Mouse (Mus musculus): ENCODE data around the gene Zfp367. TPM values are rescaled to one million over a fixed set of nuclear protein-coding genes. Genes with fewer than 3 reads are reported as not detected.

The Zfp367 gene
- polyA plus RNA-seq, 1 experiment from 2014 or later, result 10.8 TPM

DNA sequence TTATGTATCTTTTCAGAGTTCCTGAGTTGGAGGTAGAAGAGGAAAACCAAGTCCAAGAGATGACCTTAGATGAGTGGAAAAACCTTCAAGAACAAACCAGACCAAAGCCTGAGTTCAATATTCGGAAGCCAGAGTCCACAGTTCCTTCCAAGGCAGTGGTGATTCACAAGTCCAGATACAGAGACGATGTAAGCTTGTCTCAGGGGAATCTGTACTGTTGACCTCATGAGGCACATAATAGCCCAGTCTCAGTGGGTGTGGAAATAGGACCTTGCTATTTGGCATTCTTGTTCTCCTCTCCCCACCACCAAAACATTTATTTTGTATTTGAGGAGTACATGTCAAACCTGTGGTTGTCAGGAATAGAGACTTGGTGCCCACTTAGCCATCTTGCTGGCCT lies 29.1 kb upstream of the Zfp367 start:
- ATAC-seq, result no peak
- no peaks in the 10 kb centered on the region for H3K4me1 ChIP-seq (replicated peaks; ENCODE audit: control insufficient read depth, insufficient read depth, low read length)
- no peak overlapping the region for H3K27ac ChIP-seq (ENCODE audit: low read length)
- no peak overlapping the region for H3K4me3 ChIP-seq (replicated peaks; ENCODE audit: low read length)
- no peaks in the 10 kb centered on the region for H3K27me3 ChIP-seq (replicated peaks; ENCODE audit: control insufficient read depth, insufficient read depth, low read length)
- no peak overlapping the region for H3K9ac ChIP-seq (replicated peaks; ENCODE audit: low read depth, low read length)
- no peaks in the 10 kb centered on the region for H3K36me3 ChIP-seq (ENCODE audit: control insufficient read depth, insufficient read depth)
- H3K9me3 ChIP-seq (ENCODE audit: control insufficient read depth, low read length), result no peaks in the 10 kb centered on the region
- 86% methylated on average over 2 of the region's 2 CpGs for WGBS
- no peak overlapping the region for H3K4me2 ChIP-seq (ENCODE audit: low read length)

DNA sequence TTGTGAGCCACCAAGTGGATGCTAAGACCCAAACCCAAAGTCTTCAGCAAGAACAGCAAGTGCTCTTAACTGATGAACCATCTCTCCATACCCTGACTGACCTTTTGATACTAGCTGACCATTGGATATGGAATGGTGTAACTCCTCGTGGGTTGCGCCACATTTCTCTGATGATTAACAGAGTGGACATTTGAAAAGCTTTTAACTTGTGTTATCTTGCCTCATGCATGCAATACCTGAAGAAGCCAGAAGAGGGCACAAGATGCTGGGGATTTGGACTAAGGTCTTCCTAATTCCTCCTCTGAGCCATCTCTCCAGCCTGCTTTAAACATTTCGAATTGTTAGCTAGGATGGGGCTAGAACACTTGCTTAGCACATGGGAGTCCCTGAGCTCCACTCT lies 27.9 kb upstream of the Zfp367 start:
- no peak overlapping the region for H3K4me3 ChIP-seq (replicated peaks; ENCODE audit: low read length)
- H3K36me3 ChIP-seq (ENCODE audit: control insufficient read depth, insufficient read depth), result no peaks in the 10 kb centered on the region
- no peak overlapping the region for H3K9ac ChIP-seq (replicated peaks; ENCODE audit: low read depth, low read length)
- H3K9me3 ChIP-seq (ENCODE audit: control insufficient read depth, low read length), result no peaks in the 10 kb centered on the region
- ATAC-seq, result no peak
- no peaks in the 10 kb centered on the region for H3K27me3 ChIP-seq (replicated peaks; ENCODE audit: control insufficient read depth, insufficient read depth, low read length)
- WGBS, result 83% methylated on average over 3 of the region's 3 CpGs
- H3K4me1 ChIP-seq (replicated peaks; ENCODE audit: control insufficient read depth, insufficient read depth, low read length), result no peaks in the 10 kb centered on the region
- no peak overlapping the region for H3K27ac ChIP-seq (ENCODE audit: low read length)
- H3K4me2 ChIP-seq (ENCODE audit: low read length), result no peak overlapping the region

GRCm38 (mm10) chr13:64180300-64180699 lies 27.3 kb upstream of the Zfp367 start:
- no peaks in the 10 kb centered on the region for H3K36me3 ChIP-seq (ENCODE audit: control insufficient read depth, insufficient read depth)

GRCm38 (mm10) chr13:64178746-64179652 lies 26.0 kb upstream of the Zfp367 start:
- no peak overlapping the region for H3K4me2 ChIP-seq (ENCODE audit: low read length)
- peak; percentile 58 for ATAC-seq
- no peaks in the 10 kb centered on the region for H3K4me1 ChIP-seq (replicated peaks; ENCODE audit: control insufficient read depth, insufficient read depth, low read length)
- H3K27ac ChIP-seq (ENCODE audit: low read length), result no peak overlapping the region
- no peaks in the 10 kb centered on the region for H3K36me3 ChIP-seq (ENCODE audit: control insufficient read depth, insufficient read depth)
- H3K4me3 ChIP-seq (replicated peaks; ENCODE audit: low read length), result no peak overlapping the region
- H3K27me3 ChIP-seq (replicated peaks; ENCODE audit: control insufficient read depth, insufficient read depth, low read length), result no peaks in the 10 kb centered on the region
- 56% methylated on average over 13 of the region's 13 CpGs for WGBS
- no peaks in the 10 kb centered on the region for H3K9me3 ChIP-seq (ENCODE audit: control insufficient read depth, low read length)
- H3K9ac ChIP-seq (replicated peaks; ENCODE audit: low read depth, low read length), result no peak overlapping the region

More at GRCm38 (mm10) chr13:64180300-64180699, 27.3 kb upstream of the Zfp367 start:
- H3K4me1 ChIP-seq (replicated peaks; ENCODE audit: control insufficient read depth, insufficient read depth, low read length), result no peaks in the 10 kb centered on the region
- no peak overlapping the region for H3K4me2 ChIP-seq (ENCODE audit: low read length)
- H3K27ac ChIP-seq (ENCODE audit: low read length), result no peak overlapping the region
- no peaks in the 10 kb centered on the region for H3K27me3 ChIP-seq (replicated peaks; ENCODE audit: control insufficient read depth, insufficient read depth, low read length)
- WGBS, result 87% methylated on average over 4 of the region's 4 CpGs
- H3K4me3 ChIP-seq (replicated peaks; ENCODE audit: low read length), result no peak overlapping the region
- no peak for ATAC-seq
- no peaks in the 10 kb centered on the region for H3K9me3 ChIP-seq (ENCODE audit: control insufficient read depth, low read length)
- H3K9ac ChIP-seq (replicated peaks; ENCODE audit: low read depth, low read length), result no peak overlapping the region

- H3K4me3 ChIP-seq (replicated peaks; ENCODE audit: low read length), result no peak overlapping the region
- no peak for ATAC-seq
- H3K27me3 ChIP-seq (replicated peaks; ENCODE audit: control insufficient read depth, insufficient read depth, low read length), result no peaks in the 10 kb centered on the region
- H3K36me3 ChIP-seq (ENCODE audit: control insufficient read depth, insufficient read depth), result no peaks in the 10 kb centered on the region
- no peak overlapping the region for H3K9ac ChIP-seq (replicated peaks; ENCODE audit: low read depth, low read length)
- H3K27ac ChIP-seq (ENCODE audit: low read length), result no peak overlapping the region
- H3K4me1 ChIP-seq (replicated peaks; ENCODE audit: control insufficient read depth, insufficient read depth, low read length), result no peaks in the 10 kb centered on the region
- WGBS, result 77% methylated on average over 7 of the region's 7 CpGs
- H3K9me3 ChIP-seq (ENCODE audit: control insufficient read depth, low read length), result no peaks in the 10 kb centered on the region
- no peak overlapping the region for H3K4me2 ChIP-seq (ENCODE audit: low read length)
Measured at GRCm38 (mm10) chr13:64178000-64178399, 25.0 kb upstream of the Zfp367 start.

- peaks cover 23% of the 10 kb centered on the region for H3K36me3 ChIP-seq (ENCODE audit: control insufficient read depth, insufficient read depth)
- peaks cover 47% of the 10 kb centered on the region for H3K9me3 ChIP-seq (ENCODE audit: control insufficient read depth, low read length)
Measured at GRCm38 (mm10) chr13:64169746-64170145, 16.7 kb upstream of the Zfp367 start.

DNA sequence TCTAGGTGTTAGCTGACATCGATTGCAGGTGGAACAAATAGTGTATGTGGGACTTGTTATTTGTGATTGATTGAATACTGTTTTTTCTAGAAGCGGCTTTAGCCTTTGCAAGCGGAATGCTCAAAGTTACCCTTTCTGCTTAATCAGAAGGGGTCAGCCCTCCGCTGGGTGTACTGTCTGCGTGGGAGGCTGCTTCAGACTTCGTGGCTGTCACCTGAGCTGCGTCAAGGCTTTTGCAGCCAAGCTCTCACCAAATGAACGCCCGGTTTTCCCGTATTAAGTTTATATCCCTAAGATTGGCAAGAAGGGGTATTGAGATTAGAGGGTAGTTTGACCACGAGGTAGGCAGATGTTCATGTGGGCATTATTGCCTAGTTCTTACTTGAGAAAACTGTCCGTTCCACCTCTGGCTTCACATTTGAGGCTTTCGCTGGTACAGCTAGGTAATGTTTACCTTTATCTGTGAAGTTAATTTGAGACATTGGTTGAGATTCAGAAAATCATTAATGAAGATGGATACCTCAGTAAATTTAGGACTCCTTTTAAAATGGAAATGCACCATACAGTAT lies 10.2 kb upstream of the Zfp367 start:
- peaks cover 6% of the 10 kb centered on the region for H3K27me3 ChIP-seq (replicated peaks; ENCODE audit: control insufficient read depth, insufficient read depth, low read length)
- H3K4me2 ChIP-seq (ENCODE audit: low read length), result peak overlapping the region; percentile 98
- ATAC-seq, result no peak
- peaks cover 16% of the 10 kb centered on the region for H3K4me1 ChIP-seq (replicated peaks; ENCODE audit: control insufficient read depth, insufficient read depth, low read length)
- H3K4me3 ChIP-seq (replicated peaks; ENCODE audit: low read length), result peak overlapping the region; percentile 78
- H3K9me3 ChIP-seq (ENCODE audit: control insufficient read depth, low read length), result peaks cover 8% of the 10 kb centered on the region
- peak overlapping the region; percentile 78 for H3K9ac ChIP-seq (replicated peaks; ENCODE audit: low read depth, low read length)
- no peak overlapping the region for H3K27ac ChIP-seq (ENCODE audit: low read length)
- H3K36me3 ChIP-seq (ENCODE audit: control insufficient read depth, insufficient read depth), result 0 out of 2 replicates have a peak, but pooled peaks cover 5% of the 10 kb centered on the region
- WGBS, result 34% methylated on average over 13 of the region's 13 CpGs

More at GRCm38 (mm10) chr13:64169746-64170145, 16.7 kb upstream of the Zfp367 start:
- Histone ChIP-seq H3K9ac (replicated peaks; ENCODE audit: low read depth, low read length) (no peak overlapping the region), H3K4me2 (ENCODE audit: low read length) (no peak overlapping the region), H3K4me1 (replicated peaks; ENCODE audit: control insufficient read depth, insufficient read depth, low read length) (no peaks in the 10 kb centered on the region), H3K27ac (ENCODE audit: low read length) (no peak overlapping the region), H3K4me3 (replicated peaks; ENCODE audit: low read length) (no peak overlapping the region), H3K27me3 (replicated peaks; ENCODE audit: control insufficient read depth, insufficient read depth, low read length) (no peaks in the 10 kb centered on the region)
- ATAC-seq, result no peak
- WGBS, result 97% methylated on average over 25 of the region's 25 CpGs

- under 1% methylated on average over 14 of the region's 14 CpGs for WGBS
Measured at GRCm38 (mm10) chr13:64162626-64163025, 9.6 kb upstream of the Zfp367 start.

GRCm38 (mm10) chr13:64161916-64162611 lies 9.1 kb upstream of the Zfp367 start:
- peak overlapping the region; percentile 78 for H3K4me3 ChIP-seq (replicated peaks; ENCODE audit: low read length)
- peak overlapping the region; percentile 98 for H3K4me2 ChIP-seq (ENCODE audit: low read length)
- H3K27ac ChIP-seq (ENCODE audit: low read length), result no peak overlapping the region; the same call in 1 of the 2 replicates
- ATAC-seq, result no peak; the same call in 1 of the 2 replicates
- under 1% methylated on average over 58 of the region's 71 CpGs for WGBS
- H3K36me3 ChIP-seq (ENCODE audit: control insufficient read depth, insufficient read depth), result no peaks in the 10 kb centered on the region
- H3K9ac ChIP-seq (replicated peaks; ENCODE audit: low read depth, low read length), result peak overlapping the region; percentile 78
- peaks cover 16% of the 10 kb centered on the region for H3K4me1 ChIP-seq (replicated peaks; ENCODE audit: control insufficient read depth, insufficient read depth, low read length)
- H3K9me3 ChIP-seq (ENCODE audit: control insufficient read depth, low read length), result peaks cover 4% of the 10 kb centered on the region; the same call in 1 of the 2 replicates
- peaks cover 6% of the 10 kb centered on the region for H3K27me3 ChIP-seq (replicated peaks; ENCODE audit: control insufficient read depth, insufficient read depth, low read length)

More at GRCm38 (mm10) chr13:64162626-64163025, 9.6 kb upstream of the Zfp367 start:
- Histone ChIP-seq H3K4me3 (replicated peaks; ENCODE audit: low read length) (peak overlapping the region; percentile 78), H3K36me3 (ENCODE audit: control insufficient read depth, insufficient read depth) (0 out of 2 replicates have a peak, but pooled peaks cover 2% of the 10 kb centered on the region), H3K27me3 (replicated peaks; ENCODE audit: control insufficient read depth, insufficient read depth, low read length) (peaks cover 6% of the 10 kb centered on the region), H3K9ac (replicated peaks; ENCODE audit: low read depth, low read length) (peak overlapping the region; percentile 78), H3K27ac (ENCODE audit: low read length) (no peak overlapping the region), H3K4me2 (ENCODE audit: low read length) (peak overlapping the region; percentile 98), H3K4me1 (replicated peaks; ENCODE audit: control insufficient read depth, insufficient read depth, low read length) (peaks cover 16% of the 10 kb centered on the region), H3K9me3 (ENCODE audit: control insufficient read depth, low read length) (peaks cover 6% of the 10 kb centered on the region)
- no peak for ATAC-seq

Data from forebrain, embryonic 16.5 days (tissue).